Mouse (Mus musculus) neutrophil, adult 5-6 weeks (primary cell): Measurements from ENCODE around the gene Epha3. TPM values are rescaled to one million over a fixed set of nuclear protein-coding genes. Genes with fewer than 3 reads are reported as not detected.

Source experiments
- ATAC-seq: fragments of 151-379, 151-347 bp; 2 replicates; pipeline ENCODE4 v1.8.0; 2017; ENCODE audit warnings: mild to moderate bottlenecking, moderate TSS enrichment; ENCODE audit not compliant: insufficient number of reproducible peaks, poor library complexity, low FRiP score, severe bottlenecking; ENCODE audit errors: extremely low read depth
- total RNA-seq: library from RNA; stranded (forward); fragments of 200-1000 nt; gene quantifications from 2 replicates; pipeline ENCODE4 v1.2.3, GENCODE M21; 2017

Gene Epha3
- total RNA-seq, 1 experiment from 2014 or later: not detected

DNA sequence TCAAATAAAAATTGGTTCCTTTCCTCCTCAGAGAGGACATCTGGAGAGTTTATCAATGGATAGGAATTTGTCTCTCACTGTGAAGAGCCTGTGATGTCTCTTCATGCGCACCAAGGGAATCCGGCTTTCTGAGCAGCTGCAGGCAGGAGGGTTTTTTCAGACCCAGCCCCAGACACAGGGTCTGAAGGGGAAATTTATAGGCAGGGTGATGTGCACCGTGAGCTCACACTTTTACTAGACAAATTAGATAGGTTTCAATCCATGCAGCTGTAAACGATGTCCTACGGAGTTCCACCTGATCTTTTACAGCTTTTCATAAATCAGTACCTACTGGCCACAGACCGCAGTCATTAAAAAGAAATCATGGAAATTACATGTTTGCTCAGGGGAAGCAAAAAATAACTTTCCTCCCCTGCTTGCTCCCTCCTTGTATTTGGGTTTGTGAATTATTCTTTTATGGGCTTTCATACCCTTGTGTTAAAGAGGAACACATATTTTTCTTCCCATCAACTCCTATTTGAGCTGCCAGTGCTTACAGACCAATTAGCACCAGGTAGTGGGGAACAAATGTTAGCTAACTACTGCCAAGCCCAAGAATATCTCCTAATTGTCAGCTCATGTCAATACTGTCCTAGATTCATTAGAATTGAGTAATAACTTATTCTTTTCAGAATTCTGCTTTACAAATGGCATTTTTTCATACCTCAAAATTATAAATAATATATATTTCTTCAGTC, 307.4 kb downstream of the Epha3 start:
- ATAC-seq: no peak

DNA sequence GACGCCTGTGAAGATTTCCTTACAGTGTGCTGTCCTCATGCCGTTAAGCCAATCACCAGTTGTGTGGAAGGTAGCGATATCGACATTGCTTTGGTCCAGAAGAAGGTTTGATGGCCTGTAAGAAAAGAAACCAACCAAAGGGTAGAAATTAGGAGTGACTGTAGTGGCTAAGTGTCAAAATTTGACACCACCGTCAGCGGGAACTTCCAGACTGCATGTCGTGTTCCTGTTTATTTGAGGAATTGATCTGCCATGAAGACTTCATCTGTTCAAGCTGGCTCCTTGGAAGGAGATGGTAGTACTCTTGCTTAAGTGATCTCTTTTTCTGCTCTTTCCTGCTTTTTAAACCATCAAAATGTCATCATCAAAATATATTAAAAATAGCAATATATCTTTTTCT, 311.4 kb downstream of the Epha3 start:
- ATAC-seq: no peak

DNA sequence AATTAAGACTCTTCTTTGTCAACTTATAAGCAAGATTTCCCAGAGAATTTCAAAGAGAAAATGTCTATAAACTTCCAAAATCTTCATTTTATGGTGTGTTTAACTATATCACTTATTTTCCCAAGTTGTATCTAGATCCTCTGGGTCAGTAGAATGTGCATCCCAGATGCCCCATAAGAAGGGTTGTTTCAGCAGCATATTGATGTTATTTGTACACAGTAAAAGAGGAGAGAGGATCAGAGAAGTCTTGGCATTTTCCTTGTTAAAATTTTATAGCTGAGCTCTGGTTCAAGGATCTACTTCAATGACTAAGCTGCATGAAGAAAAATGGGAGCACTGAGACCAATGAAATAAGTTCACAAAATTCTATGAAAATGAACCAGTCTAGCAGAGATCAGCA, 324.5 kb downstream of the Epha3 start:
- no peak for ATAC-seq

DNA sequence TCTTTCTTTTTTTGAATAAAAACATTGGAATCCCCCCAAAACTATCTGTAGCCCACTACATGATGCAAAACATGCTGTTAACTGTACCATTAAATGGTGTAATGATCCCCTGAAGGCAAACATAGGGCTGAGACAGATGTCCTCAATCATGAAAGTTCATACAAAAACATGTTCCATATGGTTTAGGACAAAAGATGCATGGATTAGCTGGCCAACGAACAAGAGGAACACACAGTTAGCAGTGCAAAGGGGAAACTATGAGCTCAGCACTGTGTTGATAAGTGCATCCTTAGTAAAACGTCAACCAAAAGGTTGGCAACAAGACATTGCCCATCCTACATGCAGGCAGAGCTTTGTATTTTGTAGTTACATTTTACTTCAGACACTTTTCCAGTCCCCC, 335.2 kb downstream of the Epha3 start:
- ATAC-seq: no peak

DNA sequence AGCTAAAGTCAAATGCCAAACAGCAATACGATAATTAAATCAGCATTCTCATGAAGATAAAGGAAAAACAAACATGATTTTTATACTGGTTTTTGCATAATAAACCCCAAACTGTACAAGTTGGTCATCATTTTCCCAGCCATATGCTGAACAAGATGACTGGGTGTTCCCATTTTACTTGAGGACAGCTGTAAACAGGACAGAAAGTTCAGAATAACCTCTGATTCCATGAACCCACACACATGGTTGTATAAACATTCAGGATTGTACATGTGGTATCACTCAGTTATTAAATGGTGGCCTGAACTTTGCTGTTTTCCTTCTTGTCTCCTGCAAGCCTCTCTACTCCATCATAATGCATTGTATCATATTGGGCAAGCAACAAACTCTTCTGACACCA, 346.3 kb downstream of the Epha3 start:
- ATAC-seq: no peak

DNA sequence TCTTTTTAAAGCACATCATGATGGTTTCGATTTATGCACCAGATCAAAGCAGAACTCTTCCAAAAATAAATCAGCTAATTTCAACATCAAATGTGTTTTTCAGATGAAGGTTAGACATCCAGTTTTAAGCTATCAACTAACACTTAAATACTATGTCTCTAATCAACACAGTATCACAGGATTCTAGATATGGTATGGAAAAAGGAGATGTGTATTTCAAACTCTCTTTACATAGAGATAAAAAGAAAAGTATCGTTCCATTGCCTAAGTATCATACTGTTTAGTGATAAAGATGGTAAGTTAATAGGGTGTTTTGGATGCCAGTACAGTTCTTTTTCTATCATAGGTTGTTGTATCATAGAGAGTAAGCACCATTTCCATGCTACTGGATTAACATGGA, 353.9 kb downstream of the Epha3 start:
- no peak for ATAC-seq

DNA sequence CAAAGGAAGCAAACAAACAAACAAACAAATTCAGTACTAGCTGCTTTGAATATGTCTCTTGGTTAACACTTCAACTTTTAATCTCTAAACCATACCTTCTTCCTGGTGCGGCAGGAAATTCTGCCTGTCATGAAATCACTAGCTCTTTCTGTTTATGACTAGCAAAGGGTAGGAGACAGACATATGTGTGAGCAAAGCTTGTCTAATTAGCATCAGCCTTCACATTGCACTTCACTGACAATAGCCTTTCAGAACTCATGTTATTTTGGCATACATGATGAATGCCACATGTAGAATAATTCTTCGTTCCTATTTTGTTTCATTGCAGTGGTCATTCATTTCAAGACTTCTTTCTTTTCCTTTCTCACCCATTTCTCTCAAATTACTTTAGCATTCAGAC, 357.5 kb downstream of the Epha3 start:
- ATAC-seq: no peak

DNA sequence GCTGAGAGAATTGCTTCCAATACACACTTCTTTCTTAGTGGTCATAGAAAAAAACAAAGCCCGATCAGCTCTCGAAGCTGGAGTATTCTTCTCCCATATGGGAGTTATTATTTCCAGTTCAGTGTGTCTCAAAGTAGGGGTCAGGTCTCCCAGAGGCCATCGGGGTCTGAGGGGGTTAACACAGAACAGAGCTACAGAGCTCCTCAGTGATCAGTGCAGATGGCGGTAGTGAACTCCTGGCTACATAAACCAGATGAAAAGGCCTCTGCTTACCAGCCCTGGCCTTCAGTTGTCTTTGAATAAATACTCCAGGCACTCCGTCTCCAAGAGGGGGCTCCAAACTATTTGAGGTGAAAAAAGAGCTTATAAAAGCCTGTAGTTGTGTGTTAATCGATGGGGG, 362.5 kb downstream of the Epha3 start:
- no peak for ATAC-seq

DNA sequence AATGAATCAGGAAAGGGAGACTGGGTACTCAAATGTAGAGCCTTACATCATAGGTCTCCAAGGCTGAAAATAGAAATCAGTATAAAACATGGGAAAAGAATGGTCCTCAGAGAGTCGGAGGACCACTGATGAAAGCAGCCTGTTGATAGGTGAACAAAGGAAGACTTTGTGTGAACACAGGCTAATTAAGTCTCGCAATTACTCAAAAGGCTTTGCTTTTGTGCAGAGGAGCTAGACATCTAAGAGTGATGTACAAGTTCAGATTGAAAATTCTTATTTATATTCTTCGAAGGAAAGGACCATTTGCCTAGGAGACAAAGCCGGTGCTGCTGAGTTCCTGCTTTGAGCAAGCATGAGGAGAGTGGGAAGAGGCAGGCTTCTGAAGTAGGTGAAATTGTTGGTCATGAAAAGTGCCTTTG, 363.0 kb downstream of the Epha3 start:
- ATAC-seq: no peak
